Mouse (Mus musculus) forebrain, embryonic 11.5 days (tissue): ENCODE measurements around the gene Kcne1. TPM values are rescaled to one million over a fixed set of nuclear protein-coding genes. Genes with fewer than 3 reads are reported as not detected.

Experiments used
- ATAC-seq: fragments of 200-750 bp; cut with Nextera tagmentation; replicated peaks from 2 replicates; pipeline ENCODE4 v1.8.0; 2017; ENCODE audit warnings: moderate TSS enrichment; ENCODE audit not compliant: low FRiP score
- DNase-seq: peaks from one replicate; pipeline ENCODE4 v3.0.0-alpha.2; 2017; ENCODE audit warnings: low spot score
- H3K27ac ChIP-seq: fragments of 300-500 bp; sonication (generic); 2 replicates; pipeline ENCODE4 v1.5.1; 2014; ENCODE audit warnings: low read depth, low read length
- H3K27me3 ChIP-seq: fragments of 300-500 bp; sonication (generic); 2 replicates; pipeline ENCODE4 v1.6.1; 2014; ENCODE audit warnings: mild to moderate bottlenecking, low read length, mixed read lengths; ENCODE audit not compliant: control insufficient read depth, insufficient read depth
- H3K36me3 ChIP-seq: fragments of 300-500 bp; sonication (generic); 2 replicates; pipeline ENCODE4 v1.6.1; 2014; ENCODE audit warnings: mild to moderate bottlenecking, low read length, moderate library complexity, mixed read lengths; ENCODE audit not compliant: control insufficient read depth, insufficient read depth
- H3K4me1 ChIP-seq: fragments of 300-500 bp; sonication (generic); replicated peaks from 2 replicates; pipeline ENCODE4 v1.6.1; 2014; ENCODE audit warnings: low read length, mixed read lengths; ENCODE audit not compliant: control insufficient read depth, insufficient read depth
- H3K4me2 ChIP-seq: fragments of 300-500 bp; sonication (generic); 2 replicates; pipeline ENCODE4 v1.6.1; 2014; ENCODE audit warnings: low read depth, mild to moderate bottlenecking, low read length, moderate library complexity, mixed read lengths; ENCODE audit not compliant: severe bottlenecking
- H3K4me3 ChIP-seq: fragments of 300-500 bp; sonication (generic); 2 replicates; pipeline ENCODE4 v1.5.1; 2014; ENCODE audit warnings: low read depth, low read length
- H3K9ac ChIP-seq: fragments of 300-500 bp; sonication (generic); 2 replicates; pipeline ENCODE4 v1.6.1; 2014; ENCODE audit warnings: low read length
- H3K9me3 ChIP-seq: fragments of 300-500 bp; sonication (generic); 2 replicates; pipeline ENCODE4 v1.6.1; 2016; ENCODE audit warnings: low read length, mixed read lengths; ENCODE audit not compliant: control insufficient read depth
- WGBS: fragments of 180-500 bp; shearing (Covaris S2); extraction: QIAGEN DNeasy Blood & Tissue Kit; methylation state at CpG from one replicate; pipeline ENCODE4 v1.1.7; 2014; 5-methylcytosine and 5-hydroxymethylcytosine counted together
- polyA plus RNA-seq: library from polyadenylated mRNA; unstranded; fragments of >200 nt; fragmentation: Nextera tagmentation; extraction: Ambion mirVana; gene quantifications from 2 replicates; pipeline ENCODE4 v1.2.1, GENCODE M21; 2014

The Kcne1 gene
- polyA plus RNA-seq, 1 experiment from 2014 or later: 0.29 TPM

- 58% methylated on average over 2 of the region's 2 CpGs for WGBS
- no peak overlapping the region for H3K4me3 ChIP-seq
- no peaks in the 10 kb centered on the region for H3K27me3 ChIP-seq
- no peak for DNase-seq
- H3K36me3 ChIP-seq: no peaks in the 10 kb centered on the region
- no peak overlapping the region for H3K27ac ChIP-seq
- no peak overlapping the region for H3K9ac ChIP-seq
- H3K4me1 ChIP-seq: peaks cover 8% of the 10 kb centered on the region; the same call in 1 of the 2 replicates
- ATAC-seq: no peak
- H3K9me3 ChIP-seq: no peaks in the 10 kb centered on the region
- no peak overlapping the region for H3K4me2 ChIP-seq
Observed at GRCm38 (mm10) chr16:92369260-92369659, 10.0 kb upstream of the Kcne1 start.

DNA sequence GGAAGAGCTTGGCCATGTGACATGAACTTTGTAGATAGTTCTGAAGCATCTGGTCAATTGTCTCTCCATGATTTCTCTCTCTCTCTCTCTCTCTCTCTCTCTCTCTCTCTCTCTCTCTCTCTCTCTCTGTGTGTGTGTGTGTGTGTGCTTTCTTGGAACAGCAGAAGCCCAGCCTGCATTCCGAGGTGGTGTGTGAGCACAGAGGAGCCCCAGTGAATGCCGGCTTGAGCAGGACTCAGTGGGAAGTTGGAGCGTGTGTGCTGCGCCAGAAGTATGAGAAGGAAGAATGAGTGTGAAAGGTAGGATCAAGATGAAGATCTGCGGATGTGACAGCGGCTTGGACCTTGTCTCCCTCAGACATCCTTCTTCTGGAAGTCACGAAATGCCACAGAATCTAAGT lies 6.2 kb upstream of the Kcne1 start:
- 58% methylated on average over 7 of the region's 7 CpGs for WGBS
- Histone ChIP-seq H3K9me3 (no peaks in the 10 kb centered on the region), H3K36me3 (no peaks in the 10 kb centered on the region), H3K4me2 (no peak overlapping the region), H3K4me1 (no peaks in the 10 kb centered on the region), H3K27ac (no peak overlapping the region), H3K4me3 (no peak overlapping the region), H3K27me3 (no peaks in the 10 kb centered on the region), H3K9ac (no peak overlapping the region)
- no peak for DNase-seq
- no peak for ATAC-seq

- no peaks in the 10 kb centered on the region; the same call in 1 of the 2 replicates for H3K27me3 ChIP-seq
- WGBS: 85% methylated on average over 7 of the region's 7 CpGs
- H3K9me3 ChIP-seq: no peaks in the 10 kb centered on the region
- DNase-seq: no peak
- ATAC-seq: no peak
- no peak overlapping the region for H3K4me2 ChIP-seq
- no peak overlapping the region for H3K27ac ChIP-seq
- 0 out of 2 replicates have a peak, but pooled peaks cover 4% of the 10 kb centered on the region for H3K4me1 ChIP-seq
- H3K36me3 ChIP-seq: no peaks in the 10 kb centered on the region
- no peak overlapping the region for H3K9ac ChIP-seq
- no peak overlapping the region for H3K4me3 ChIP-seq
Observed at GRCm38 (mm10) chr16:92360711-92361110, 1.4 kb upstream of the Kcne1 start.

DNA sequence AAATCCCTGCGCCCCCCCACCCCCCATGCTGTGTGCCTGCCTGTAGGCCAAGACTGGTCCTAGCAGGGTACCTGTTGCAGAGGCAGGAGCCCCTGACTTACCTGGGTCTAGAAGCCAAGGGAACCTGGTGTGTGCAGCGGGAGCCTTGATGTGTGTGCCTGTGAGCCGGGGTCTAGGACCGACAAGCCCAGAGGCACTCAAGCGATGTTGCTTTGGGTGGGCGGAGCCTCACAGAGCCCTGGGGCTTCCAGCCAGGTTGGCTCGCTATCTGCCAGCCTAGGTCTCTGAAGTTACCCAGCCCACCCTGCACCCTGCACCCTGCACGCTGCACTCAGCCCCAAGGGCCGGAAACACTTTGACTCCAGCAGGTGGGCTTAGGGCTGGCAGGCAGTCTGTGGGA lies 534 bp downstream of the Kcne1 start:
- Histone ChIP-seq H3K36me3 (no peaks in the 10 kb centered on the region), H3K27ac (no peak overlapping the region), H3K9me3 (no peaks in the 10 kb centered on the region), H3K4me2 (no peak overlapping the region), H3K4me1 (0 out of 2 replicates have a peak, but pooled peaks cover 4% of the 10 kb centered on the region), H3K4me3 (no peak overlapping the region), H3K9ac (no peak overlapping the region), H3K27me3 (no peaks in the 10 kb centered on the region; the same call in 1 of the 2 replicates)
- WGBS: 20% methylated on average over 9 of the region's 9 CpGs
- DNase-seq (no peak), ATAC-seq (peak; percentile 53; the same call in 1 of the 2 replicates)

DNA sequence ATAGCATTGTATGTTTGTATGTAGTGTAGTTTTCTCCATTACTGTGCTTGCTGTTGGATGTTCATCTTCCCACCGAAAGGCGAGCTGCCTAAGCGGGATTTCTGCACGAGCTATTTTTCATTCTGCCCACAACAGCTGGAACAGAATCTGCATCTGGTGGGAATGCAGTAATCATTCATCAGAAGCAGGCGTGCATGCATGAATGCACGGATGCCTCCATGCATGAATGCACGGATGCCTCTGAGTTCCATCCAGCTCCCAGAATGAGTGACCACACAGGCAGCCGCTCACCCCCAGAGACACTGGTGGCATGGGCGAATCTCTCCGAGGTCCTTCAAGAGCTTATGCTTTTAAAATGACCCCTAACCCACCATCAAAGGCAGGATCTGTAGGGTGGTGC lies 1.7 kb downstream of the Kcne1 start:
- ATAC-seq (peak; percentile 18; the same call in 1 of the 2 replicates), DNase-seq (no peak)
- H3K27ac ChIP-seq: no peak overlapping the region
- WGBS: 32% methylated on average over 10 of the region's 10 CpGs
- H3K4me3 ChIP-seq: no peak overlapping the region
- no peak overlapping the region for H3K4me2 ChIP-seq
- no peaks in the 10 kb centered on the region for H3K36me3 ChIP-seq
- no peaks in the 10 kb centered on the region for H3K9me3 ChIP-seq
- no peak overlapping the region for H3K9ac ChIP-seq
- 0 out of 2 replicates have a peak, but pooled peaks cover 4% of the 10 kb centered on the region for H3K4me1 ChIP-seq
- H3K27me3 ChIP-seq: no peaks in the 10 kb centered on the region; the same call in 1 of the 2 replicates

- Histone ChIP-seq H3K36me3 (no peaks in the 10 kb centered on the region), H3K4me1 (0 out of 2 replicates have a peak, but pooled peaks cover 4% of the 10 kb centered on the region), H3K9ac (no peak overlapping the region), H3K4me3 (no peak overlapping the region), H3K4me2 (no peak overlapping the region), H3K9me3 (no peaks in the 10 kb centered on the region), H3K27ac (no peak overlapping the region), H3K27me3 (no peaks in the 10 kb centered on the region; the same call in 1 of the 2 replicates)
- DNase-seq (no peak), ATAC-seq (no peak)
- 74% methylated on average over 9 of the region's 9 CpGs for WGBS
Observed at GRCm38 (mm10) chr16:92357023-92357422, 2.2 kb downstream of the Kcne1 start.

- H3K4me3 ChIP-seq: no peak overlapping the region
- no peak overlapping the region for H3K9ac ChIP-seq
- H3K27ac ChIP-seq: no peak overlapping the region
- H3K27me3 ChIP-seq: no peaks in the 10 kb centered on the region; the same call in 1 of the 2 replicates
- 76% methylated on average over 11 of the region's 11 CpGs for WGBS
- no peaks in the 10 kb centered on the region for H3K9me3 ChIP-seq
- H3K36me3 ChIP-seq: no peaks in the 10 kb centered on the region
- ATAC-seq: no peak
- DNase-seq: no peak
- H3K4me1 ChIP-seq: 0 out of 2 replicates have a peak, but pooled peaks cover 4% of the 10 kb centered on the region
- no peak overlapping the region for H3K4me2 ChIP-seq
Observed at GRCm38 (mm10) chr16:92355982-92356381, 3.3 kb downstream of the Kcne1 start.

DNA sequence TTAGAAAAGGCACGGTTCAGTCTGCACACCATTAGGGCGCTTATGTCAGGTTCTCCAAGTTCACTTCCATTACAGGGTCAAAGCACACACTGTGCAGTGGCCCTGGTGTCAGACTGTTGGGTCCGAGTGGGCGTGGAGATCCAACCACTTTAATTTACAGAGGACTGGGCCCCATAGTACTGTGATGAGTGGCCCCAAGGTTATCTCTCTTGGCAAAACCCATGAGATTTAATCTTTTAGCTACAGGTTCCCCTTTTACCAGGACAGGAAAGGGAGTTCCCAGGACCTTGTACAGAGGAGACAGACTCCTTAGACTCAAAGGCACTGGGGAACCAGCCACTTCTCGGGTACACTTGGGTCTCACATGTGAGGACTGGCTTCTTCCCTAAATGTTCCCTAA lies 3.9 kb downstream of the Kcne1 start:
- DNase-seq (no peak), ATAC-seq (no peak)
- 87% methylated on average over 5 of the region's 5 CpGs for WGBS
- H3K9me3 ChIP-seq: no peaks in the 10 kb centered on the region
- H3K27me3 ChIP-seq: no peaks in the 10 kb centered on the region; the same call in 1 of the 2 replicates
- no peak overlapping the region for H3K27ac ChIP-seq
- H3K4me3 ChIP-seq: no peak overlapping the region
- no peak overlapping the region for H3K9ac ChIP-seq
- H3K4me1 ChIP-seq: 0 out of 2 replicates have a peak, but pooled peaks cover 4% of the 10 kb centered on the region
- H3K36me3 ChIP-seq: no peaks in the 10 kb centered on the region
- no peak overlapping the region for H3K4me2 ChIP-seq

GRCm38 (mm10) chr16:92353897-92354296 lies 5.4 kb downstream of the Kcne1 start:
- DNase-seq (no peak), ATAC-seq (no peak)
- Histone ChIP-seq H3K4me1 (0 out of 2 replicates have a peak, but pooled peaks cover 4% of the 10 kb centered on the region), H3K9ac (no peak overlapping the region), H3K27me3 (no peaks in the 10 kb centered on the region; the same call in 1 of the 2 replicates), H3K27ac (no peak overlapping the region), H3K36me3 (no peaks in the 10 kb centered on the region), H3K9me3 (no peaks in the 10 kb centered on the region), H3K4me2 (no peak overlapping the region), H3K4me3 (no peak overlapping the region)
- 74% methylated on average over 2 of the region's 2 CpGs for WGBS
